Mouse (Mus musculus): ENCODE measurements around the gene Man1a2. TPM values are rescaled to one million over a fixed set of nuclear protein-coding genes. Genes with fewer than 3 reads are reported as not detected.

The Man1a2 gene
- polyA plus RNA-seq, 1 experiment from 2014 or later = 32.0 TPM

DNA sequence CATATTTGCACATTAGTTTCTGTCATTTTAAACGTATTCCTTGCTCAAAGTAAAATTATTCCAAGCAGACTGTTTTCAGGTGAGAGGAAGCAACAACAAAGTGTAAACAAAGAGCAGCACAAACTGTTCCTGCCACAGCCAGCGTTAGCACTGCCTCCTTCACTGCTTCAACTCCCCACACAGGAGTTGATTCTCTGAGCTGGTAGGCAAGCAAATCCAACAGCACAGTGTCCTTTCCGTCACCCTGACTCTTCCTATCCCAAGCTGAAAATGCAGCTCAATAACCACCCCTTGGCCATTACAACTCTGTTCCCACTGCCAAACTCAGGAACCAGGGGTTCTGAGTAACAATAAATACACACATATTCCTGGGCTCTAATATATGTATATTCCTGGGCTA, 2.5 kb downstream of the Man1a2 start:
- peak overlapping the region; percentile 49; the same call in 1 of the 2 replicates for H3K27ac ChIP-seq (replicated peaks)
- peaks cover 53% of the 10 kb centered on the region for H3K4me1 ChIP-seq (replicated peaks)
- peak overlapping the region; percentile 94 for H3K4me3 ChIP-seq (replicated peaks)
- no peak for ATAC-seq (ENCODE audit: insufficient read depth)
- H3K4me2 ChIP-seq = peak overlapping the region; percentile 86
- no peaks in the 10 kb centered on the region for H3K36me3 ChIP-seq (replicated peaks)
- peak overlapping the region; percentile 53 for H3K9ac ChIP-seq
- no peaks in the 10 kb centered on the region; the same call in 1 of the 2 replicates for H3K27me3 ChIP-seq
- no peaks in the 10 kb centered on the region for H3K9me3 ChIP-seq (replicated peaks)
- WGBS (ENCODE audit: insufficient replicate concordance) = 10% methylated on average over 3 of the region's 3 CpGs

DNA sequence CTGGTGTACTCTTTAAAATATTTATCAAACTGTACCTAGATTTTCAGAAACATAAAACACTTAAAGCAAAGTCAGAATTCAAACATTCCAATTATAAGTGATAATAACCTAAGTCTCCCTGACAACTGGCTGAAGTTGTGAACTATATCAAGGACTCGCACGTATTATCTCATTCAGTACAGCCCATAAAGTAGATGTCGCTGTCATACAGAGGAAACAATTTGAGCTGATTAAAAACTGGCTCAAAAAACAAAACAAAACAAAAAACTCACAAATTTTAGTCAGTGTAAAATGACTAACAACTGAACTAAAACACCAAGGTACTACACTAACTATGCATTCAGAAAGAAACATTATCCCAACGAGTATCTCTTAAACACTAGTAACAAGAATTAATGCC, 3.0 kb downstream of the Man1a2 start:
- Histone ChIP-seq H3K9ac (peak overlapping the region; percentile 53), H3K4me3 (replicated peaks) (peak overlapping the region; percentile 94), H3K27ac (replicated peaks) (no peak overlapping the region), H3K9me3 (replicated peaks) (no peaks in the 10 kb centered on the region), H3K4me2 (peak overlapping the region; percentile 86), H3K4me1 (replicated peaks) (peaks cover 58% of the 10 kb centered on the region), H3K36me3 (replicated peaks) (no peaks in the 10 kb centered on the region), H3K27me3 (no peaks in the 10 kb centered on the region; the same call in 1 of the 2 replicates)
- WGBS (ENCODE audit: insufficient replicate concordance) = 24% methylated on average over 4 of the region's 4 CpGs
- ATAC-seq (ENCODE audit: insufficient read depth) = no peak

DNA sequence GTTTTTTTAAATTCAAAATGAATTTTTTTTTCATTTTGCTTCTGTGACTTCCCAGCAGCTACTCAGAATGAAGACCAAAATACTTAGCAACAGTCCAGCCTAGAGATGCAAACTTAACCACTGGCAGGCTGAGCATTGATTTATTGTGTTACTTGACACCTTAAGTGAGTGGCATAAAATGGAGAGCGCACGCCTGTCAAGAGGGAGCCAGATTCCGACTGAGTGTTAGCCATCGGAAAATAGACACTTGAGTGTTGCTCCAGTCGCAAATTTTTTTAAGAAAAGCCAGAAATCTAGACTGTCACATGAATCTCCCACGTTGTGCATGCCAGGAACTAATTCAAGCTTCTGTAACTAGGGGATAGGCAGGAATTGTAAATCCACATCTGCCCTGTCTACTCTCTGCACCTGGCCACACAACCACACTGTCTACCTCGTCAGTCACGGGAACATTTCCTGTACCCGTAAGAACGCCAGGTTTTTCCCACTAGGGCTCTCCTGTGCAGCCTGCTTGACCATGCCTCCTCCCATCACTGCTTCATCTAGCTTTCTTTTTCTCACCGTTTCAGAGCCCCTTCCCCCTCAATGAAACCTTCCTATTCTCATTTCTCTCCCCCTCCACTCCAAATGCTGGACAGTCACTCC, 3.7 kb downstream of the Man1a2 start:
- no peaks in the 10 kb centered on the region for H3K9me3 ChIP-seq (replicated peaks)
- no peak overlapping the region for H3K27ac ChIP-seq (replicated peaks)
- 36% methylated on average over 11 of the region's 11 CpGs for WGBS (ENCODE audit: insufficient replicate concordance)
- H3K36me3 ChIP-seq (replicated peaks) = no peaks in the 10 kb centered on the region
- peak overlapping the region; percentile 41; the same call in 1 of the 2 replicates for H3K9ac ChIP-seq
- H3K4me2 ChIP-seq = peak overlapping the region; percentile 86
- H3K27me3 ChIP-seq = no peaks in the 10 kb centered on the region
- ATAC-seq (ENCODE audit: insufficient read depth) = no peak
- H3K4me1 ChIP-seq (replicated peaks) = peaks cover 55% of the 10 kb centered on the region
- peak overlapping the region; percentile 41 for H3K4me3 ChIP-seq (replicated peaks)

DNA sequence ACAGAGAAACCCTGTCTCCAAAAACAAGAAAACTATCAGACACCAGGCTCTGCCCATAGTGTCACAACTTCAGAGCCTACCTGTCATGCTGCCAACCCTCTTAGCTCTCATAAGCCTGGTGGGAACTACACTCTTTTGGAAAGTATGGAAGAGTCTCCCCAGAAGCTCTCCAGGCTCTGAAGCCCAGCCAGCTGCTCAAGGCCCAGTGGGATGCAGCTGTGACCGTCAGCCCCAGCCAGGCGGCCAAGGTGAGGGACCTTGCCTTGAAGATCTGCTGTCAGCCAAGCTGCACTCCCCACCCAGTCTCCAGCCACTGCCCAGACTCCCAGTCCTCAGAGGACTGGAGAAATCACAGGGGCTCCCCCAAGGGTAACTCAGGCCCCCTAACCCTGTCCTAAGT, 5.1 kb downstream of the Man1a2 start:
- ATAC-seq (ENCODE audit: insufficient read depth) = no peak
- no peak overlapping the region for H3K27ac ChIP-seq (replicated peaks)
- no peak overlapping the region for H3K9ac ChIP-seq
- no peaks in the 10 kb centered on the region for H3K27me3 ChIP-seq
- no peak overlapping the region for H3K4me2 ChIP-seq
- no peak overlapping the region for H3K4me3 ChIP-seq (replicated peaks)
- WGBS (ENCODE audit: insufficient replicate concordance) = 72% methylated on average over 2 of the region's 2 CpGs
- H3K4me1 ChIP-seq (replicated peaks) = peaks cover 48% of the 10 kb centered on the region
- H3K36me3 ChIP-seq (replicated peaks) = no peaks in the 10 kb centered on the region
- no peaks in the 10 kb centered on the region for H3K9me3 ChIP-seq (replicated peaks)

DNA sequence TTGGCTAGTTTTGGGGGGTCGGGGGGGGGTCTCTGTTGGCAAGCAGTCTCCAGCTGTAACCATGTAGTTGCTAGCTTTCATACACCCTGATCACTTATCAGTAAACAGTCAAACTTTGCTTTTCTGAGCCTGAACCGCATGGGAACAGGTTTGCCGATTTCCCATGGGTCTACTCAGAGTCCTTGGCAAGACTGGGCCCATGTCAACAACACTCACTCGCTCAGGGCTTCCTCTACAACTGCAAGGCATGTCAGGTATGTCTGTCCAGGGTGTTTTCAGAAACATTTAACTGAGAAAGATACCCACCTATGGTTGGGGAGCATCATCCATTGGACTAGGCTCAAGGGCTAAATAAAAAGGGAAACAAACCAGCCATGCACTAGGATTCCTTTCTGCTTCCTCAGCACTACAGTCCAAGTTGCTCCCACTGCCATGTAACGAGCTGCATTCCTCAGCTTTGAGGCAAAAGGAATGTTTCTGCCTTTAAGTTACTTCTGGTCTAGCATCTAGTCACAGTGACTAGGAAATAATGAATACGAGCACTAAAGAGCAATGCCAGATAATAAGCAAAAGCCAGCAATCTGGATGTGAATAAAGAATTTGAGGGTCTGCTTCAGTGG, 6.2 kb downstream of the Man1a2 start:
- Histone ChIP-seq H3K4me1 (replicated peaks) (peaks cover 46% of the 10 kb centered on the region), H3K27ac (replicated peaks) (no peak overlapping the region), H3K27me3 (no peaks in the 10 kb centered on the region), H3K4me2 (no peak overlapping the region), H3K36me3 (replicated peaks) (no peaks in the 10 kb centered on the region), H3K4me3 (replicated peaks) (no peak overlapping the region), H3K9me3 (replicated peaks) (no peaks in the 10 kb centered on the region), H3K9ac (no peak overlapping the region)
- 66% methylated on average over 6 of the region's 6 CpGs for WGBS (ENCODE audit: insufficient replicate concordance)
- no peak for ATAC-seq (ENCODE audit: insufficient read depth)

DNA sequence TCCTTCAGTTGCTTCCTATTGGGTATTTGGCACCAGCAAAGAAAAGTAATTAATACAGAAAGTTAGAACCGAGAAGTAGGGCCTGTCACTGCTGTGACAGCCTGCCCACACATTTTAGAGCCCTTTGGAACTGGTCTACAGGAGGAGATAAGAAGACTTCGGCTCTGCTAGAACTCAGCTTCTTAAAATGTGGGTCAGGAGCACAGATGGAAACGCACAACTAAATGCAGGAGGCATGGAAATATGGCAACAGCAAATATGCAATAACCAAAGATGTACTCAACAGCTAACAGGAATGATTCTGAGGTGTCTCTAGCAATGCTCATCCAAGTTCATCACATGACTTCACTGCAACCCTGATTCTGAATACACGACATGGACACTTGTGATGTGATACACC, 10.2 kb downstream of the Man1a2 start:
- no peak for ATAC-seq (ENCODE audit: insufficient read depth)
- Histone ChIP-seq H3K4me3 (replicated peaks) (no peak overlapping the region), H3K27me3 (no peaks in the 10 kb centered on the region), H3K4me1 (replicated peaks) (peaks cover 25% of the 10 kb centered on the region), H3K9me3 (replicated peaks) (no peaks in the 10 kb centered on the region), H3K9ac (no peak overlapping the region), H3K36me3 (replicated peaks) (no peaks in the 10 kb centered on the region), H3K27ac (replicated peaks) (no peak overlapping the region), H3K4me2 (no peak overlapping the region)
- WGBS (ENCODE audit: insufficient replicate concordance) = 47% methylated on average over 4 of the region's 4 CpGs

DNA sequence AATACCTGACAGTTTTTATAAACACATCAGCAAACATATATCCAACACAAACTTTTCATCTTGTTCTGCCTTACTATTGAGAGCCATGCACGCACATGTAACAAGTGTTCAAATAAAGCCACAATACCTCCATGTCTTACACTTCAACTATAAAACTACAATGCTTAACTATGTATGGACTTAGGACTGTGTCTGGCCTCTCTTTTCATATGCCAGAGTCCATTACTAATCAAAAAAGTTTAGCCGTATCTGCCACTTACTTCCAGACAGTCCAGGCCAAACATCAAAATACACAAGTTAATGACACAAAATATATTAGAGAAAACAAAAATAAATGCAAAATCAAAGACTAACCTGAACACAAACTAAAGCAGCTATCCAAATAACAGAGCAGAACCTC, 14.9 kb downstream of the Man1a2 start:
- ATAC-seq (ENCODE audit: insufficient read depth) = no peak
- no peak overlapping the region for H3K4me2 ChIP-seq
- H3K9ac ChIP-seq = no peak overlapping the region
- H3K9me3 ChIP-seq (replicated peaks) = no peaks in the 10 kb centered on the region
- H3K27ac ChIP-seq (replicated peaks) = no peak overlapping the region
- H3K4me1 ChIP-seq (replicated peaks) = peaks cover 4% of the 10 kb centered on the region; the same call in 1 of the 2 replicates
- WGBS (ENCODE audit: insufficient replicate concordance) = 79% methylated on average over 2 of the region's 2 CpGs
- H3K4me3 ChIP-seq (replicated peaks) = no peak overlapping the region
- no peaks in the 10 kb centered on the region for H3K27me3 ChIP-seq
- H3K36me3 ChIP-seq (replicated peaks) = 0 out of 2 replicates have a peak, but pooled peaks cover 5% of the 10 kb centered on the region

DNA sequence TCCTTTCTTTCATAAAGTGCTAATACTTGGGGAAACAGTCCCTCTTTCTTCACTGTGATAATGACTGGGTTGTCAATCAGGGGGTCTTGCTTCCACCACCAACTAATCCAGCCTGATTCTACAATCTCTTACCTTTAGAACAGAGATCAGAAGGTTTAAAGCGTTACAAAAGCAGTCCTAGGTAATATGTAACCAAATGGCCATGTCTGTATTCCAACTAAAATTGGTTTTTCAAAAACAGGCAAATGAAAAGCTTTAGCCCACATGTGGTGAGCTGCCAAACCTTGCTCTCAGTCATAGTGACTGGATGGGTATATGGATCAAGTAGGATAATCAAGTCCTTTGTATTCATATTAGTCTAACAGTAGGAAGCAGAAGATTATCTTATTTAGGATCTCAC, 32.0 kb downstream of the Man1a2 start:
- no peak overlapping the region for H3K27ac ChIP-seq (replicated peaks)
- no peak for ATAC-seq (ENCODE audit: insufficient read depth)
- no peaks in the 10 kb centered on the region for H3K9me3 ChIP-seq (replicated peaks)
- H3K36me3 ChIP-seq (replicated peaks) = peaks cover 11% of the 10 kb centered on the region
- WGBS (ENCODE audit: insufficient replicate concordance) = 70% methylated on average over 1 of the region's 1 CpGs
- H3K9ac ChIP-seq = no peak overlapping the region
- H3K4me1 ChIP-seq (replicated peaks) = no peaks in the 10 kb centered on the region; the same call in 1 of the 2 replicates
- no peak overlapping the region for H3K4me3 ChIP-seq (replicated peaks)
- no peaks in the 10 kb centered on the region for H3K27me3 ChIP-seq
- no peak overlapping the region for H3K4me2 ChIP-seq

DNA sequence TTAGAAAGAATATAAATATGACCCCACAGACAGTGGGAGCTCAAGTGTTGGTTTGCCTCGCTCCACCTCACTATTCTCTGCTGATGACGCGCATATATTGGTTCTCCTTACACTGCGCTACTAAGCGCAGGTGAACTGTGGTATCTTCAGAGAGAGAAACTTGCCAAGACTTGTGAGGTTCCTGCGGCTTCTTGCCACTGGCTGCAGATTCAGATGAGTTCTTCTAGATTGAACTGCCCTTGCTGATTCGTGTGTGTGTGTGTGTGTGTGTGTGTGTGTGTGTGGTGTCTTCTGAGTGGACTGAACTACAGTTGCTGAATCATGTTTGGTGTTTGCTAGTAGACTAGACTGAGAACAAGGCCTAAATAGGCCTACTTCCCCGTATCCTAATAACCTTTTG, 43.7 kb downstream of the Man1a2 start:
- Histone ChIP-seq H3K4me3 (replicated peaks) (no peak overlapping the region), H3K27me3 (no peaks in the 10 kb centered on the region), H3K9me3 (replicated peaks) (no peaks in the 10 kb centered on the region), H3K36me3 (replicated peaks) (peaks cover 24% of the 10 kb centered on the region; the same call in 1 of the 2 replicates), H3K27ac (replicated peaks) (no peak overlapping the region), H3K4me1 (replicated peaks) (no peaks in the 10 kb centered on the region), H3K4me2 (no peak overlapping the region), H3K9ac (no peak overlapping the region)
- WGBS (ENCODE audit: insufficient replicate concordance) = 80% methylated on average over 8 of the region's 8 CpGs
- no peak for ATAC-seq (ENCODE audit: insufficient read depth)

DNA sequence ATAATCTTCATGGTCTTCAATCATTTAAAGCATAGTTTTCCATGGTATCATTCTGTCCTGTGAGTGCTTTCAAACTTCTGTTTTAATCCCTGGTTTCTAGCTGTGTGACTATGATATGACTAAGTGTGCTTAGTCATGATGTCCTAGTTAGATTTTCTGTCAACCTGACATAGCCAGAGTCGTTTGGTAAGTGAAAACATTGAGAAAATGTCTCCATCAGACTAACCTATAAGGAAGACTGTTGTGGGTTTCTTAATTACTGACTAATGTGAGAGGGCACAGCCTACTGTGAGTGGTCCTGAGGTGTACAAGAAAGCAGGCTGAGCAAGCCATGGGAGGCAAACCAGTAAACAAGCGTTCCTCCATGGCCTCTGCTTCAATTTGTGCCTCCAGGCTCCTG, 49.0 kb downstream of the Man1a2 start:
- no peaks in the 10 kb centered on the region for H3K9me3 ChIP-seq (replicated peaks)
- H3K9ac ChIP-seq = no peak overlapping the region
- H3K27ac ChIP-seq (replicated peaks) = no peak overlapping the region
- no peak overlapping the region for H3K4me3 ChIP-seq (replicated peaks)
- H3K4me2 ChIP-seq = no peak overlapping the region
- 50% methylated on average over 2 of the region's 2 CpGs for WGBS (ENCODE audit: insufficient replicate concordance)
- no peaks in the 10 kb centered on the region for H3K27me3 ChIP-seq
- H3K36me3 ChIP-seq (replicated peaks) = peaks cover 17% of the 10 kb centered on the region; the same call in 1 of the 2 replicates
- no peaks in the 10 kb centered on the region for H3K4me1 ChIP-seq (replicated peaks)
- ATAC-seq (ENCODE audit: insufficient read depth) = no peak

DNA sequence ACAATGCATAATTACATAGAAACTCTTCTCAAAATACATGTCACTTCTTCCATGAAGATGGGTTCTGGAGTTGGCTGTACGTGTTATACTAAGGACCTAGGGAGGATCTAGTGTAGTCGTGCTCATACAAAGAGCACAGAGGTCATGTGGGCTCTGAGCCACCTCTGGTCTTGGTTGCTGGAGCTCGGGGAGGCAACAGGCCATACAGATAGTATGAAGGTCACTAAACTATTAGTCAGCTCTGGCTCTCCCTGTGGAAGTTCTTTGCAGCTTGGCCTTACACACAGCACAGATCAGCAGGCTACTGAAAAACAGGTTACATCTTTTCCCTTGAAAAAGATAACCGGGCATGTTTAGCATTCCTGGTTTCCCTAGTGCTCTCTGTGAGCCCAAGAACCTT, 50.5 kb downstream of the Man1a2 start:
- Histone ChIP-seq H3K27me3 (no peaks in the 10 kb centered on the region), H3K4me2 (no peak overlapping the region), H3K36me3 (replicated peaks) (peaks cover 12% of the 10 kb centered on the region), H3K4me1 (replicated peaks) (no peaks in the 10 kb centered on the region), H3K9ac (no peak overlapping the region), H3K27ac (replicated peaks) (no peak overlapping the region), H3K4me3 (replicated peaks) (no peak overlapping the region), H3K9me3 (replicated peaks) (no peaks in the 10 kb centered on the region)
- WGBS (ENCODE audit: insufficient replicate concordance) = 70% methylated on average over 4 of the region's 4 CpGs
- no peak for ATAC-seq (ENCODE audit: insufficient read depth)
